Mouse (Mus musculus): Measurements from ENCODE around the gene Tmem69.

The Tmem69 gene

DNA sequence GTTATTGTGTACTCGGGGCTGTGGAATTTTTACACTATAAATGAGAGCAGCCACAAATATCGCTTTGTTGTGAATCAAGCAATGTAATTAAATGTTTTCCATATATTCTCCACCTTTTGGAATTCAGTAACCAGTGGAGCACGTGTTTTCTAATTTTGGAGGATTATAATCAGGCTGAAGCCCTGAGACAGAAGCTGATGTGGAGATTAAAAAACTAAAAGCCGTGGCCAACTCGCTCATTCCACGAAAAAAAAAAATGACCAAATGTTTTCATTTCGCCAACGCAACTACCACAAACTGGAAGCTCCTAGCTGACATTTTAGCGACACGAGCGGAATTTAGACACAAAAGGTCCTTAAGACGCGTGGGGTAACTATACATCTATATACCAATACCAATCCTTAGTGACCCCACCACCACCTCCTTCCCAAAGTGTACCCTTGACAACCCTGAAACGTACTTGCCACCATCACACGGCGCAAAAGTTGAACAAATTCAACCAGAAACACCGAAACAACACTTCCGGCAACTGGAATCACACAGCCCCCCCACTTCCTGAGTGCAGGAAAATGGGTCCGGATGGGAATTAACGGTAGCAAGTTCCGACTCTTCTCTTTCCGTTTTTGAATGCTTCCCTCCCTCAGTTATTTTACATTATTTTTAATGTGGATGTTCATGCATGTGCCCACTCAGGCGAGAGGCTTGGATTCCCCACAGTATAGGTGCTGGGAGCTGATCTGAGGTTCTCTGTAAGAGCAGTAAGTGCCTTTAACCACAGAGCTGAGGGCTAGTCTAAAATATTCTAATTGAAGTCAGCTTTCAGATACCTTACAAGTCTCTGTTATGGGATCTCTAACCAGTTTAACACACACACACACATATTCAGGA, at the start of gene Tmem69:
Gene Tmem69, minus strand, starts transcription at position 524 of the 888 bp plus-strand sequence.
- DNase-seq, result peak; percentile 63

DNA sequence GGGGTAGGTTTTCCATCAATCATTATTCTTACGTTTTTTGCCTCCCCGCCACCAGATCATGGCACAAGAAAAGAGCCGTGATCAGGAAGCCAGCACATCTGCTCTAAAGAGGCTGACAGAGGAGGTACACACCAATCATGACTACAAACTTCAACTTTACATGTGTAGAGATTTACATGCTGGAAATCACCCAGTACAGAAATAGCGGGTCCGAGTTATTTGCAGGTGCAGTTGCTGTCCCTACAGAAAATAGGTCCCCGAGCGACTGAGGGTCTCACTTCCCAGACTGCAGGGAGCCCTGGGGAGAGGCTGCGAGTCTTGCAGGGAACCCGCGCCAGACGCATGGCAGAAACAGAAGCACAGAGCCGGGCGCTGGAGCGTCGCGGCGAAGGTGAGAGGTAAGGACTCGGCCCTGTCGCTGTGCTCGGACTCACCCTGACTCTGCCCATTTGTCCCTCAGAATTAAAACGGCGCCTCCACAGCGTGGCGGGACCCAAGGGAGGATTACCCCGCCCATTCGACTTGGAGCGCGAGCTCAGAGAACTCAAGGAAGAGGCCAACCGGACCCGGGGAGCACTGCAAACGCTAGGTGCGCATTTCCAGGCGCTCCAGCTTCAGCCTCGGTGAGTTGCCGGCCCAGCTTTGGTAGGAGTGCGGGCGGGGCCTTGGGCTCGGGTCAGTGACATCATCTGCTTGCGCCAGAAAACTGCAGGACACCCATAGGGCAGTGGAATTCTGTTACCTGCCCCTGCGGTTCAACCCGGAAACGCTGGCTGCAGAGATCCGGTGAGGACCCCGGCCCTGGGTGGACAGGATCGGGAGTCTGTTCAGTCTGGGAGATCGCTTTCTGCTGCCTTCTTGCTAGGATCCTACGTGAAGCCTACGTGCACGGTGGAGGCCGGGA, 41.5 kb upstream of the Tmem69 start:
- peak; percentile 89 for DNase-seq

DNA sequence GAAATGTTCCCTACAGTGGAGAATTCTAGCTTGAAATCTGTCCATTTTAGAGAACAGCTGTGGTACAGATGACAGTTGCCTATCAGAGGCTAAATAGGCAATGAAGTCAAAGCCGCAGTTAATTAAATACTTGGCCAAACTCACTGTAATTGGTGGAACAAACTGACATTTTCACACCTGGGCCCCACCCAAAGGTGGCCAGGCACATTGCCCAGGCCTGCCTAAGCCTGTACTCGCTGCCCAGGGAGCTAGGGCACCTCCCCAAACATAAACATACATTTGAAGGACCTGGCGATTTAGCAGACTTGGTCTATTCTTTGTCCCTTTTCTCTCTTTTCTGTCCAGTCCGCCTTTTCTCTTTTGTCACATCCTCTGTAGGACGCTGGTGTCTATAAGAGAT, 40.6 kb upstream of the Tmem69 start, which contains the start of gene Ccdc17:
Gene Ccdc17, plus strand, starts transcription at position 276 of the 400 bp plus-strand sequence.
- DNase-seq, result peak; percentile 19

DNA sequence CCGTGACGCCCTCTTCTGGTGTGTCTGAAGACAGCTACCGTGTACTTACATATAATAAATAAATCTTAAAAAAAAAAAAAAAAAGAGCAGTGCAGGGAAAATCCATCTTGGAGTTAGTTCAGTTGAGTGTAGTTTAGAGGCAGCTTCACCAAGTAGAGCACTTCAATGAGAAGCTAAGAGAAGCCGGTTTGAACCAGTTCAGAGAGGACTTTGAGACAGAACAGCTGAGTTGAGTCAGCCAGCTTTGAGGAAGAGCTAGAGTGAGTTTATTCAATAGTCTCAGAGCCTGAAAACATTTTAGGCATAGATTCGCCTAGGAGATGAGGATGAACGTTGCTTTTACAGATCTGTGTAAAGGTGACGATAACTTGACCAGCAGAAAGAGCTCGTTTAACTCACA, 40.1 kb upstream of the Tmem69 start:
- DNase-seq, result no peak

DNA sequence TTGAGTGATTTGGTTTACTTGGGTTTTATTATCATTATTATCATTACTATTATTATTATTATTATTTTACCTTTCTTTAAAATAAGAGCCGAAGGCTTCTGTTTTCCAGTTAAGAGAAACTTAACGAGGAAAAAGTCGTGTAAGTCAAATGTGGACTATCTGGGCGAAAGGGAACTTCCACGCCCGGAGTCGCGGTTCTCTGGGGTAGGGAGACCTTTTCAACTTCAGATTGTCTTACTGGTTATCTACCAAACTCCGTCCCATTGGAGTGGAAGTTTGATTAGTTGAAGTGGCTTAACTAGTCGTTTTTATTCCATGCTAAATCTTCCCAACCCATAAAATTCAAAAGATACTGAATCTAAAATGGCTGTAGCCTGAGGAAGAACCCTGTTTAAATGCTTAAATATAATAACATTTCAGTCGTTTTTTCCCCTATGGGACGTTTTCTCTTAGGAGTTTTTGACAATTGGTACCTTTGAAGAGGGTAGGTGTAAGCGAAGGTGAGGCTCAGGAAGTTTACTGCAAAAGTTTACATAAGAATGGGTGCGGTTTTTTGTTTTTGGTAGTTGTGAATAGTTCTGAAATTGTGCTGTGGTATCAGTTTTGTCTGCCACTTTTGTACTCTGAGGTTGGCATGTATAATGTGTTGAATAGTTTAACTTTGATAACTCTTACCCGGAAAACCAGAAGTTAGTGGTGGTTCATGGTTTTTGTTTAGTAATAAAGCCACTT, 2.6 kb upstream of the Tmem69 start:
- DNase-seq, result no peak

DNA sequence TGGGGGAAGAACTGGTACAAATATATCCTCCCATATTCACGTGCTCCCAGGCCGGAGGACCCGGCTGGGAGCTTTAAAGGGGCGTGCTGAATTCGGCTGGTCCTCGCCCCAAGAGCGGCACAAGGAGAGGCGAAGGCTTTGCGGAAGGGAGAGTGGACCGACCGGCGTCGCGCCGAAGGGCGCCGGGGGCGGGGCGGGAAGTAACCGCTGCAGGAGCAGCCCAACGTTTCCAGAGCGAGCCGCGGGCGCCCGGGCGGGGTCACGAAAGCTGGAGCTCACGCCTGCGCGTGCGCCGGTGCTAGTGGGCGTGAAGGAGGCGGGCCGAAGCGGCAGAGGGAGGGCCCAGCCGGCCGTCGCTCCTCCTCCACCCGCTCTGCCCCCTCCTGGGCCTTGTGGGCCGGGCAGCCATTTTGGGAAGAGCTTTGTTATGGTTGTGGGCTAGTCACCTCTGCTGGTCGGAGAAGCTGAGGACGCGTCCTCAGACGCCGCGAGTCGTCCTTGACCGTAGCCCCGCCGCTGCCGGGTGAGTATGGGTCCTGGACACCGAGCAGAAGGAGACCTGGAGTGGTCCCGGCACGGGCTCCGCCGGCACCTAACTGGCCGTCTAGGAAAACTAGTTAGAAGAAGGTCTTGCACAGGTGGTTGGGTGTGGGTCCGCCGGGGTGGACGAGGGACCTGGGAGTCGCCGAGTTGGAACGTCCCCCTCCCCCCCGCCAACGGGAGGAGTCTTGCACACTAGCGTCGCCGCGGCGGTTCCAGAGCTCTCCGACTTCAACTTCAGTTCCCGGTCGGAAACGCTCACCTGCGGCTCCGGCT, 1.8 kb upstream of the Tmem69 start, which contains the start of gene Gpbp1l1:
Gene Gpbp1l1, plus strand, starts transcription at position 353 of the 816 bp plus-strand sequence.
- peak; percentile 98 for DNase-seq

DNA sequence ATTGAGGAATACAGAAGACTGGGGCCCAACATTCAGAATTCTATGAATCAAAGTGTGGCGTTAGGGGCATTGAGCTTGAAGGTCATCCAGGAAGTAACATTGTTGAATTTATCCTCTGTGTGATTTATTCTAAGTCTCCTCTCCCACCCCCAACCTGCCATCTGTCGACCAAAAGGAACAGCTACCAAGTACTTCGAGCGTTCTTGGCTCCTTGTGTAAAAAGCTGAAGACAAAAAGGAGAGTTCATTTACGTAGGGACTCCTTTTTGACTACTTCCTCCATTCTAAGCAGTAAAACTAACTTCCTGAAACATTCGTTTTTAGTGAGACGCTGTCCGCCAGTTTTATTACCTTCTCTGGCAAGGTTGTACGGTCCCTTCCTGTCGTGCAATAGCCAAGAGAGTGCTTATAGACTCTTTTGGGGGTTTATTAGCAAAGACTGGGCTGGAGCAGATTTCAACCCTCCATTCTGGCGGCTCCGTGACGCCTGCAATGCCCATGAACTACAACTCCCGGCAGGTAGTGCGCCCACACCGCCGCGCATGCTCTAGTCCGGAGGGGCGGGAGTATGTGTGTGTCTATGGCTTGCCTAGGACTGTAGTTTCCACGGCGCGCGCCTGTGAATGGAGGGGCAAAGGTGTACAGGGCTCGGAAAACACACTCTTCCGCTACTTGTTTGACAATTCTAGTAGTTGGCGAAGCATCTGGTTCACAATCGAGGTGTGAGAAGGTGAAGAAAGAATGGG, 997 bp upstream of the Tmem69 start:
- peak; percentile 92 for DNase-seq

DNA sequence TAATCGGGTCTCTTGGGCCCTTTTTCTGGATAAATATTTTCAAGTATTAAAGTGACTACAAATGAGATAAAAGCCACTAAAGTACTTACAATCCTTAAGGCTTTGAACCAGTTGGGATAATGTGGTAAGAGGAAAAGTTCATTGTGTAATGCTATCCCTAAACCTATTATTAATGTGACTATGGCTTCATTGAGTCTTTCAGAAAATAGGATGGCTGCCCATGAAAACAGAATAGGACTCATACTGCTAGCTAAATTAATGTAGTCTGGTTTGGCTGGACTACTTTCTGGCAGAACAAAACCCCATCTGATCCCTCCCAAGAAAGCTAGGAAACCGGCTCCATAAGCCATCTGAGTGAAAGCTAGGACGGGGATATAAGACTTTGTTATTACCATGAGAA, 2.7 kb downstream of the Tmem69 start:
- DNase-seq, result no peak

DNA sequence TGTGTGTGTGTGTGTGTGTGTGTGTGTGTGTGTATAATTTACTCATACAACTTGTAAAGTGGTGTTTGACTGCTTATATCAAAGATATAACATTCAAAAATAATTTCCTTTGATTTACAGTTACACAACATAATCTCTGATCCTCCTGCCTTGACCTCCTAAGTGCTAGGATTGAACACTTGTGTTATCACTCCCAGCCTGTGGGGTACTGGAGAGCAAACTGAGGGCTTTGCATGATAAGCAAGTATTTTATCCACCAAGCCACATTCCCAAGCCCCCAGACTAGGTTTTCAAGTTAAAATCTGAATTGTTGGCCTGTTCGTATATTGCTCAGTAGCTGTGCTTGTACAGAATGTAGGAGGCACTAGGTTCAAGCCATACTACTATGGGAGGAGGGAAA, 5.3 kb downstream of the Tmem69 start:
- DNase-seq, result no peak

DNA sequence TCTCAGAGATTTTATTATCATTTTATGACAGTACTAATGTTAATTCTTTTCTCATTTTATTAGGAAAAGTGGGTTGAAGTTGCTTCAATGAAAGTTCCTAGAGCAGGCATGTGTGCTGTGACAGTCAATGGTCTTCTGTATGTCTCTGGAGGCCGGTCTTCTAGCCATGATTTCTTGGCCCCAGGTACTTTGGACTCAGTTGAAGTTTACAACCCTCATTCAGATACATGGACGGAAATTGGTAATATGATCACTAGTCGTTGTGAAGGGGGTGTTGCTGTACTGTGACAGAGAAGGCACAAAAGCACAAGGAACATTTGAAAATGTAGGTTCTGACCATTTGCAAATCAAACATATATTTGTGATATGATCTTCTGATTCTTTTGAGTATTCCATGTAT, 18.0 kb downstream of the Tmem69 start:
- no peak for DNase-seq

DNA sequence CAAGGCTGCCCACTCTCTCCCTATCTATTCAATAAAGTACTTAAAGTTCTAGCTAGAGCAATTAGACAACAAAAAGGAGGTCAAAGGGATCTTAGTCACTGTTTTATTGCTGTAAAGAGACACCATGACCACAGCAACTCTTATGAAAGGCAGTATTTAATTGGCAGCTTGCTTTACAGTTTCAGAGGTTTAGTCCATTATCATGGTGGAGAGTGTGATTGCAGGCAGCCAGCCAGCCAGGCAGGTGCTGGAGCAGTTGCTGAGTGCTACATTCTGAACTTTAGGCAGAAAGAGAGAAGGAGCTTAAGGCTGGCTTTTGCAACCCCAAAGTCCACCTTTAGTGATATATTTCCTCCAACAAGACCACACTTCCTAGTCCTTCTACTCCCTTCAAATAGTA, 19.4 kb downstream of the Tmem69 start:
- no peak for DNase-seq

DNA sequence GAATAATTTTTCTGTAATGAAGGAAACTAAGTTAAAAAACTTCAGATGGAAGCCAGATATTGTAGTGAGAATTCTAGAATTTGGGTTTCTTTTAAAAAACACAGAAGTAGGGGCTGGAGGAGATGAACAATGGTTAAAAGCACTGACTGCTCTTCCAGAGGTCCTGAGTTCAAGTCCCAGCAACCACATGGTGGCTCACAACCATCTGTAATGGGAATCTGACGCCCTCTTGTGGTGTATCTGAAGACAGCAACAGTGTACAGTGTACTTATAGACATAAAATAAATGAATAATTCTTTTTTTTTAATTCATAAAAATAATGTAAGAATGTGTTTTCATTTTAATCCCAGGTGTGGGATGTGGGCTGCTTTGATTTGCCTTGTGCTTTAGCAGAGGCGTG, 24.6 kb downstream of the Tmem69 start:
- no peak for DNase-seq

DNA sequence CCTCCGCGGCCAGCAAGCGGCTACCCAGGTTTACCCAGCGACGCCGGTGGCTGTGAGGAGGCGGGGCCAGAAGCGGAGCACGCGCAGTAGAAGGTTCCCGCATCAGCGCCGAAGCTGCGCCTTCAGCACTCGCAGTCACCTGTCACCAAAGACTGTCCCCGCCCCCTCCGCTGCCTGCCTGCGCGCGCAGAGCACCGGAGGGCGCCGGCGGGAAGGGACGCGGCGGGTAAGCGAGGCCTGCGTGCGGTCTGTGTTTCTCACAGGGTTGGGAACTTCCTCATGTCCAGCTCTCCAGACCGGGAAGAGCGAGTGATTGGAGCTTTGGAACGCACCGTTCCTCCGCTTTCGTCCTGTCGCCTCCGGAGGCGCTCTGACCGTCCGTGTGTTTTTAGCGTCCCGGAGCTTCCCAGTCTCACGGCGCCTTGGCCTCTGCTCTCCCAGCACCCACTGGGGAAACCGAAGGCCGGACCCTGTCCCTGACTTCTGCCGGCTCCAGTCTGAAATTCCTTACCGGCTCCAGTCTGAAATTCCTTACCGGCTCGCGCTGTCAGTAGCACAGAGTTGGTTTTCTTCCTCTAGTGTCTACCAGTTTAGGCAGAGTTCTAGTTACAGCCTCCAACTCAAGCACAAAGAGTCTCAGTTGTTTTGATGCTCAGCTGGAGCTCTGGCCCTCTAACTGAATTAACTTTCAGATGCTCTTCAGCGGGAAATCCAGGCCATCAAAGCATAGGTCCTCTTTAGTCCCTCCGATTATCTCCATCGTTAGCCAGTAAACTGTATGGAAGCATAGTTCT, 48.1 kb downstream of the Tmem69 start, which contains the start of gene Ipp:
Gene Ipp, plus strand, starts transcription at position 125 of the 794 bp plus-strand sequence.
- DNase-seq, result peak; percentile 96

DNA sequence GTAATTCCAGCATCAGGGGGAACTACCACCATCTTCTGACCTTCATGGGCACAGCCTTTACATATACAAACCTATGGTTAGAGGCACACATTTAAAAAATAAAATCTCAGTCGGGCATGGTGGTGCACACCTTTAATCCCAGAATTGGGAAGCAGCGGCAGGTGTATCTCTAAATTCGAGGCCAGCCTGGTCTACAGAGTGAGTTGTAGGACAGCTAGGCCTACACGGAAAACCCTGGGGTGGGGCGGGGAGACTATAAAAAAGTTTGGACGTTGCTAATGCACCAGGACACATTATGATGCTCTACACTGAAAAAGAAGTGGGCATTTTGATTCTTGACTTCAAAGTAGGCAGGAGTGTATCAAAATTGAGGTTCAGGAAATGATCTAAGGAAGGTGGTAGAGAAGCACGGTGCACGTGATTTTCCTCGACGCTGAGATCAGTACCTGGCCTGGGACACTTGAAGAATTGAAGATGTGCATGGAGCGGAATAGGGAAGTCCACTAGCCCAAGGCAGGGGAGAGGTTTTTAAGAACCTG, 48.8 kb downstream of the Tmem69 start:
- no peak for DNase-seq
